Mouse (Mus musculus): ENCODE data around the gene Dock4.
"Not testable (repeated sequence)": the region's sequence is repeated elsewhere in the genome, so short reads cannot be mapped to it uniquely, and the experiment has no call there.

Gene Dock4

GRCm38 (mm10) chr12:40843474-40844080, 397.8 kb downstream of the Dock4 start:
- in situ Hi-C loops (cut with MboI; ENCODE audit: low sequenced_read_pairs): loop anchor here (5.0 to 25.0 kb wide), 5 partner anchors 251 to 1044 kb away; partner anchors contain the start of gene Lrrn3

- in situ Hi-C loops (cut with MboI; ENCODE audit: low sequenced_read_pairs): loop anchor here (5.0 to 25.0 kb wide), 5 partner anchors 250 to 1043 kb away; partner anchors contain the start of gene Lrrn3
These were observed 398.6 kb downstream of the Dock4 start for GRCm38 (mm10) chr12:40844324-40844723.

GRCm38 (mm10) chr12:40854705-40855367, 409.1 kb downstream of the Dock4 start:
- in situ Hi-C loops (cut with MboI; ENCODE audit: low sequenced_read_pairs): no loop called here

- in situ Hi-C loops (cut with MboI; ENCODE audit: low sequenced_read_pairs): no loop called here
These were observed 411.7 kb downstream of the Dock4 start for GRCm38 (mm10) chr12:40857466-40857865.

- in situ Hi-C loops (cut with MboI; ENCODE audit: low sequenced_read_pairs): not testable (repeated sequence)
These were observed 413.0 kb downstream of the Dock4 start for GRCm38 (mm10) chr12:40858763-40859162.

- in situ Hi-C loops (cut with MboI; ENCODE audit: low sequenced_read_pairs): no loop called here
These were observed 424.6 kb downstream of the Dock4 start for GRCm38 (mm10) chr12:40870387-40870786.

- in situ Hi-C loops (cut with MboI; ENCODE audit: low sequenced_read_pairs): no loop called here
These were observed 427.0 kb downstream of the Dock4 start for GRCm38 (mm10) chr12:40872716-40873115.

GRCm38 (mm10) chr12:40873267-40873666, 427.5 kb downstream of the Dock4 start:
- in situ Hi-C loops (cut with MboI; ENCODE audit: low sequenced_read_pairs): not testable (repeated sequence)

- in situ Hi-C loops (cut with MboI; ENCODE audit: low sequenced_read_pairs): no loop called here
These were observed 439.2 kb downstream of the Dock4 start for GRCm38 (mm10) chr12:40884976-40885375.

GRCm38 (mm10) chr12:40885377-40885776, 439.6 kb downstream of the Dock4 start:
- in situ Hi-C loops (cut with MboI; ENCODE audit: low sequenced_read_pairs): no loop called here

GRCm38 (mm10) chr12:40887496-40887895, 441.7 kb downstream of the Dock4 start:
- in situ Hi-C loops (cut with MboI; ENCODE audit: low sequenced_read_pairs): no loop called here

GRCm38 (mm10) chr12:40888261-40888791, 442.6 kb downstream of the Dock4 start:
- in situ Hi-C loops (cut with MboI; ENCODE audit: low sequenced_read_pairs): no loop called here

- in situ Hi-C loops (cut with MboI; ENCODE audit: low sequenced_read_pairs): no loop called here
These were observed 443.1 kb downstream of the Dock4 start for GRCm38 (mm10) chr12:40888829-40889228.

- in situ Hi-C loops (cut with MboI; ENCODE audit: low sequenced_read_pairs): no loop called here
These were observed 443.8 kb downstream of the Dock4 start for GRCm38 (mm10) chr12:40889534-40889933.

GRCm38 (mm10) chr12:40891168-40891567, 445.4 kb downstream of the Dock4 start:
- in situ Hi-C loops (cut with MboI; ENCODE audit: low sequenced_read_pairs): no loop called here

GRCm38 (mm10) chr12:40893741-40894140, 448.0 kb downstream of the Dock4 start:
- in situ Hi-C loops (cut with MboI; ENCODE audit: low sequenced_read_pairs): no loop called here

GRCm38 (mm10) chr12:40894695-40895094, 448.9 kb downstream of the Dock4 start:
- in situ Hi-C loops (cut with MboI; ENCODE audit: low sequenced_read_pairs): no loop called here

All from CH12F3 (cell line).